Mouse (Mus musculus): ENCODE results near the gene Cpt1c. TPM values are rescaled to one million over a fixed set of nuclear protein-coding genes. Genes with fewer than 3 reads are reported as not detected.
A peak's percentile ranks its signal among the peaks of the same experiment; 100 is the strongest.
"Not testable (repeated sequence)": the region's sequence is repeated elsewhere in the genome, so short reads cannot be mapped to it uniquely, and the experiment has no call there.

The Cpt1c gene
- total RNA-seq (2017) = 0.23 and 1.2 TPM in 2 replicates

GRCm38 (mm10) chr7:44974383-44975116, at the start of gene Cpt1c:
Gene Cpt1c (minus strand): TSS chr7:44974851.
- peak; percentile 45; the same call in 1 of the 2 replicates for ATAC-seq (replicated peaks; ENCODE audit: low read depth, poor library complexity, severe bottlenecking)

- not testable (repeated sequence) for ATAC-seq (replicated peaks; ENCODE audit: low read depth, poor library complexity, severe bottlenecking)
Observed at GRCm38 (mm10) chr7:45023711-45024110, 49.1 kb upstream of the Cpt1c start.

- ATAC-seq (replicated peaks; ENCODE audit: low read depth, poor library complexity, severe bottlenecking) = no peak
Observed at GRCm38 (mm10) chr7:45020225-45020624, 45.6 kb upstream of the Cpt1c start.

GRCm38 (mm10) chr7:45019031-45019571, 44.5 kb upstream of the Cpt1c start:
- ATAC-seq (replicated peaks; ENCODE audit: low read depth, poor library complexity, severe bottlenecking) = no peak

- ATAC-seq (replicated peaks; ENCODE audit: low read depth, poor library complexity, severe bottlenecking) = peak; percentile 76
Observed at GRCm38 (mm10) chr7:45017242-45018061, 42.8 kb upstream of the Cpt1c start, which contains the start of gene Rras. Gene Rras (plus strand): TSS chr7:45017961.

GRCm38 (mm10) chr7:45016761-45017160, 42.1 kb upstream of the Cpt1c start:
- no peak for ATAC-seq (replicated peaks; ENCODE audit: low read depth, poor library complexity, severe bottlenecking)

- peak; percentile 73 for ATAC-seq (replicated peaks; ENCODE audit: low read depth, poor library complexity, severe bottlenecking)
Observed at GRCm38 (mm10) chr7:45015957-45016612, 41.4 kb upstream of the Cpt1c start, which contains the start of gene Scaf1. Gene Scaf1 (minus strand): TSS chr7:45016363.

GRCm38 (mm10) chr7:45015344-45015956, 40.8 kb upstream of the Cpt1c start:
- ATAC-seq (replicated peaks; ENCODE audit: low read depth, poor library complexity, severe bottlenecking) = no peak

GRCm38 (mm10) chr7:45014096-45014451, 39.4 kb upstream of the Cpt1c start:
- no peak for ATAC-seq (replicated peaks; ENCODE audit: low read depth, poor library complexity, severe bottlenecking)

GRCm38 (mm10) chr7:45013366-45014095, 38.9 kb upstream of the Cpt1c start:
- ATAC-seq (replicated peaks; ENCODE audit: low read depth, poor library complexity, severe bottlenecking) = no peak

GRCm38 (mm10) chr7:45012824-45013223, 38.2 kb upstream of the Cpt1c start:
- ATAC-seq (replicated peaks; ENCODE audit: low read depth, poor library complexity, severe bottlenecking) = no peak

- ATAC-seq (replicated peaks; ENCODE audit: low read depth, poor library complexity, severe bottlenecking) = no peak
Observed at GRCm38 (mm10) chr7:45012011-45012410, 37.4 kb upstream of the Cpt1c start.

- no peak for ATAC-seq (replicated peaks; ENCODE audit: low read depth, poor library complexity, severe bottlenecking)
Observed at GRCm38 (mm10) chr7:45008411-45008810, 33.8 kb upstream of the Cpt1c start.

GRCm38 (mm10) chr7:45007846-45008245, 33.2 kb upstream of the Cpt1c start:
- ATAC-seq (replicated peaks; ENCODE audit: low read depth, poor library complexity, severe bottlenecking) = no peak

- no peak for ATAC-seq (replicated peaks; ENCODE audit: low read depth, poor library complexity, severe bottlenecking)
Observed at GRCm38 (mm10) chr7:45007141-45007540, 32.5 kb upstream of the Cpt1c start.

- ATAC-seq (replicated peaks; ENCODE audit: low read depth, poor library complexity, severe bottlenecking) = no peak
Observed at GRCm38 (mm10) chr7:45006503-45006902, 31.9 kb upstream of the Cpt1c start.

GRCm38 (mm10) chr7:45005321-45005992, 30.8 kb upstream of the Cpt1c start:
- no peak for ATAC-seq (replicated peaks; ENCODE audit: low read depth, poor library complexity, severe bottlenecking)

GRCm38 (mm10) chr7:45004546-45004945, 29.9 kb upstream of the Cpt1c start:
- ATAC-seq (replicated peaks; ENCODE audit: low read depth, poor library complexity, severe bottlenecking) = peak; percentile 33; the same call in 1 of the 2 replicates

GRCm38 (mm10) chr7:45002440-45002839, 27.8 kb upstream of the Cpt1c start:
- no peak for ATAC-seq (replicated peaks; ENCODE audit: low read depth, poor library complexity, severe bottlenecking)

Measured in common myeloid progenitor, adult 5-6 weeks (primary cell).